Mouse (Mus musculus) layer of hippocampus, adult 9-10 months (tissue): ENCODE results near the gene Gcnt7.

Source experiments
- DNase-seq: peaks from one replicate; pipeline ENCODE4 v3.0.0; 2022; ENCODE audit warnings: low spot score

The Gcnt7 gene

DNA sequence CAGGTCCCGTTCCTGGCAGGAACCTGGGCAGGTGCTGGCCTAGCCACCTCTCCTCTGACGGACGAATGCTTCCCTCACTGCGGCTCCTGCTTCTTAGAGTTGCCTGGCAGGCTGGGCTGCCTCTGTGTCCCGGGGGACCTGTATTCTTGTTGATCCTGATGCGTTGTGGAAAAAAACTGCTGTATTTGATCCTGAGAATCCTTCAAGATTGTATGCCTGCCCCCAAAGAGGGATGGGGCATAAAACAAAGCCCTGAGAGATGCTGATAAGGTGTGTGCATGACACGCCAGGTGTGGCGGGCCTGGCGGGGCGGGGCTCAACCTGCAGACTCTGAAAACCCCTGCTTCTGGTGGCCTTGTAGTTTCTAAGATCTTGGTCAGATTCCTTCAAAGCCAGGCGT lies at the start of gene Gcnt7:
TSS of gene Gcnt7 (minus strand) at position 101 of the 400 bp plus-strand sequence.
- DNase-seq: no peak

DNA sequence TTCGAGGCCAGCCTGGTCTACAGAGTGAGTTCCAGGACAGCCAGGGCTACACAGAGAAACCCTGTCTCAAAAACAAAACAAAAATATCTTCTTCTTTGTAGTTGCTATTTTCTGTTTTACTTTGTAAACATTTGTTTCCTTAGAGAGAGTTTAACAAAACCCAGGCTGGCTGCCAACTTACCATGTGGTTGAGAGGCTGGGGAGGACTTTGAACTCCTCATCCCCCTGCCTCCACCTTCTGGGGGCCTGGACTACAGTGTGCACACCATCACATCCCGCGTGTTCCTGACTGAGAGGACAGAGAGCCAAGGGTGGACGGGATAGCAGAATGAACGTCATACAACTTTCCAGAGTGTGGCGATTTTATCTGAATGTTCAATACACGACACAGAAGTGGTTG lies 47.7 kb upstream of the Gcnt7 start:
- no peak for DNase-seq

DNA sequence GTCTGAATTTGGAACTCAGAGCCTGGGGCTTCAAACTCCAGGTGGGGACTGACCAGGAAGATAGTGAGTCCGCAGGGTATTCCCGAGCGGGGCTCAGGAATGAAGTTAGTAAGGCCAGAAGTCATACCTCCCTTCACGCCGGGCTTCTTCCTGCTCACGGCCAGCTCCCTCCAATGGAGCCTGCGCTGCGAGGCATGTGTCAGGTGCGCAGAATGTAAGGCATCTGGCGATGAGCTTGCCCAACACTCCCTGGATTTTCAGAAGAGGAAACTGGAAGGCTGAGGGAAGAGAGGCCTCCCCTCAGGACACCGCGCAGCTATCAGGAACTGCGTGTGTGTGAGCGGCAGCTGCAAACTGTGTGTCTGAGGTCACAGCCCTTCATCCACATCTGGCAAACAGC lies 43.8 kb upstream of the Gcnt7 start:
- DNase-seq: no peak

DNA sequence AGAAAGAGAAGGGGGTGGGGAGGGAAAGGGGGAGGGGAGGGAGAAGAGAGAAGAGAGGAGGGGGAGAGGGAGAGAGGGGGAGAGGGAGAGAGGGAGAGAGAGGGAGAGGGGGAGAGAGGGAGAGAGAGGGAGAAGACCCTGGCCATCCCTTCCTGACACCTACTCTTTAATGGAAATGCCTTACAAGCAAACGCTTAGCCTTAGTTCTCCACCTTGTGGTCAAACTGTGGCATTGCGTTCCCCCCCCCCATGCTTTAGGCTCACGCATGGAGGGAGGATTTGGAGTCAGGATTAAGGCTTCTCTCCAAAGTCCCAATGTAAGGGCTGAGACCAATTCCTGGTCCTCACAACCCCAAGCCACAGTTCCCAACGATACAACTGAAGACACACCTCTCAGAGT lies 42.9 kb upstream of the Gcnt7 start:
- DNase-seq: no peak

DNA sequence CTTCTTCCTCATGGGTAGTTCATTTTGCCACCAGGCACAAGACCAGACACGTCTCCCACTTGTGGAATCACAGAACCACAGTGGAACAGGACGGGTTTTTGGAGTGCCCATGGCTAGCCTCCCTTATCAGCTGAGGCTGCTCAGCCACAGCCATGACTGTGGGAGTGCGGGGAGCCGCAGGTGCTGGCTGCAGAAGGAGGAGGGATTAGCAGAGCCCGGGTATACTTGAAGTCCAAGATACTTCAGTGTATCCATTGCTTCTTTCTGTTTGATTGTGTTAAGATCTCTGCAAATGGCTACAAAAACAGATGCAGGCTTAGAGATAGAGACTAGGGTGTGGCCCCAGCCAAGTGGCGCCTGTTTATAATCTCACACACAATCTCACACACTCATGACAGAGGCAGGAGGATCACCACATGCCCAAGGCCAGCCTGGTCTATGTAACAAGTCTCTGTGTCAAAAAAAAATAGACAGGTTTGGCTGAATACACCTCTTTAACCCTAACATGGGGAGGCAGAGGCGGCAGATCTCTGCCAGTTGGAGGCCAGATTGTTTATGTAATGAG lies 42.4 kb upstream of the Gcnt7 start:
- no peak for DNase-seq

DNA sequence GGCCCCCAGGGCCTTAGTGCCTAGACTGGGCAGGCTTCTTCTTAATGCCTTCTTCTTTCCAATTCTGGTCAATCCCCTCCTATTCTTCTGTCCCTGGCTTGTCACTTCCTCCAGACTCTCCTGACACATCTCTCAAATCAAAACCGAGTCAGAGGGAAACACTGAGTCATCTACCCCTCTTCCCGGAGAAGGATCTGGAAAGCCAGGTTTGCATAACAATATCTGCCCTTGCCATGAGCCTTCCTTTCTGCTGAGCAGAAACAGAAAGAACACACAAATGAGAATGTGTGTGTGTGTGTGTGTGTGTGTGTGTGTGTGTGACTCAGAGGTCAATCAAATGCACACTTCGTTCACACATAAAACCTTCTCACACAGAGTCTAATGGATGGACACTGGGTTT lies 40.4 kb upstream of the Gcnt7 start:
- no peak for DNase-seq

DNA sequence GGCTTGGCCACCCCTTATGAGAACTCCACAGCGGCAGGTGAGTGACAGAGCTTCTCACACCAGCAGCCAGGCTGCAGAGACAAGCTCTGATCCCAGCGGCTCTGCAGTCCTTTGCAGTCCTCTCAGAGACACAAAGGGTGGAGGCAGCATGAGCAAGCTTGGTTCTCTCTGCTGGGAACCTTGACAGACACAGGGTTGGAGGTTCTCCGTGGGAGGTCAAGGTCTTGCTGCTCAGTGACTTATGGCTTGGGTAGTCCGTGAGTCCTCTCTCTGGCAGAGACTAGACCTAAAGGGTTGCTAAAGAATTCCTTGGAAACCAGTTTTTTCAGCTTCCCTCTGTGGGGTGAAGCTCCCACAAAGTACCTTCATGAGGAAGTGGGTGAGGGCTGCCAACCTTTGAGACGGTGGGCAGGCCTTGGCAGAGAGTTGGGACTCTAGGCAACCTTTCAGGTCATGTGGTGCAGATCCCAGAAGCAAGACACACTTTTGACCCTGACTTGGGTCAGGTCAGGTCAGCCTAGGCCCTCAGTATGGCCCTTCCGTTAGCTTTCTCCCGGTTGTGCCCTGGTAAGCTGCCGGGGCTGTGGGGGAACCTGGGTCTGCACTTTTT lies 38.4 kb upstream of the Gcnt7 start:
- DNase-seq: no peak

DNA sequence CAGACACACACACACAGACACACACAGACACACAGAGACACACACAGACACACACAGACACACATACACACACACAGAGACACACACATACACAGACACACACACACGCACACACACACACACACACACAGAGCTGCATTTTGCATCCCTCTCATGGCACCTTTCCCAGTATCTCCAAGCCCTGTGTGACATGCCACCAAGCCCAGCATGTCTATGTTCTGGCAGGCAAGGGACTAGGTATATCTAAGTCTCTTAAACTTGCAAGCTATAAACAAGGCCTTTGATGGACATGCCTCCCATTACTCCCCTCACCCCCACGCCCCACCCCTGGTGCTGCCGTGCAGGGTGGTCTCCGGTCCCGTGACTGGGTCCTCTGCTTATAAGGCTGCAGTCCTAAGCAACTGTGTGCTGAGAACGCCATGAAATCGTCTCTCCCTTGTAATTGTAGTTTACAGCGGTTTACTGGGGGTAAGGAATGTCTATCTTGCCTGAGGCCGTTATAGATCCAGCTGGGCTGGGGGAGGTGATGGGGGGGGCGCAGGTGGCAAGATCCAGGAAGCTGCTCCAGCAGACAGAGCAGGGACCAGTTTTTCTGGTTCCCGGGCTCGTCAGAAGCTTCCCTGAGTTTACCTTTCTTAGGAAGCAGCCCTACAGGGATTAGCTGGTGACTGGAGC lies 26.4 kb upstream of the Gcnt7 start:
- no peak for DNase-seq

DNA sequence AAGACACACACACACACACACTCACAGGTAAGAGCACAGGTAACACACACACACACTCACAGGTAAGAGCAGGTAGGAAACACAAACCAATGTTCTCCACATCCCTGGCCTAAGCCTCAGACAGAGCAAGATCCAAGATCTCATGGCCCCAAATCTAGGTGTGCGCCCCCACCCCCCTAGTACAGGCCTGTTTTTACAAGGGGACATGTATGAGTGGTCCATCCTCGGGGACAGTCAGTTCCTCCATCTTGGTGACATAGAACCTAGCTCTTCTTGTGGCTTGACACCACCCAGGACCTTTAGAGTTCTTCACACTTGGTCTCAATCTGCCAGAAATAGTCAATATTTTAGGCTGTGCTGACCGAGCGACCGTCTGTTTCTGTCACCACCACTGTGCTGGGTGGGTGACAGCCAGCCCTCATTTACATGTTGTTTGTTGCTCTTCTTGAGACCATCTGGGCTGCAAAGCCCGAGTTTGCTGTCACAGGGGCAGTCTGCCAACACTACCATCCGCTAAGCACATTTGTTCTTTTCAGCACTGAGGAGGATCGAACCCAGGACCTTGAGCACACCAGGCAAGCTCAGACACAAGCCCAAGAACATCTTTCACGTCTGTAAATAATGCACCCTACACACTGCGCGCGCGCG lies 25.5 kb upstream of the Gcnt7 start:
- DNase-seq: no peak

DNA sequence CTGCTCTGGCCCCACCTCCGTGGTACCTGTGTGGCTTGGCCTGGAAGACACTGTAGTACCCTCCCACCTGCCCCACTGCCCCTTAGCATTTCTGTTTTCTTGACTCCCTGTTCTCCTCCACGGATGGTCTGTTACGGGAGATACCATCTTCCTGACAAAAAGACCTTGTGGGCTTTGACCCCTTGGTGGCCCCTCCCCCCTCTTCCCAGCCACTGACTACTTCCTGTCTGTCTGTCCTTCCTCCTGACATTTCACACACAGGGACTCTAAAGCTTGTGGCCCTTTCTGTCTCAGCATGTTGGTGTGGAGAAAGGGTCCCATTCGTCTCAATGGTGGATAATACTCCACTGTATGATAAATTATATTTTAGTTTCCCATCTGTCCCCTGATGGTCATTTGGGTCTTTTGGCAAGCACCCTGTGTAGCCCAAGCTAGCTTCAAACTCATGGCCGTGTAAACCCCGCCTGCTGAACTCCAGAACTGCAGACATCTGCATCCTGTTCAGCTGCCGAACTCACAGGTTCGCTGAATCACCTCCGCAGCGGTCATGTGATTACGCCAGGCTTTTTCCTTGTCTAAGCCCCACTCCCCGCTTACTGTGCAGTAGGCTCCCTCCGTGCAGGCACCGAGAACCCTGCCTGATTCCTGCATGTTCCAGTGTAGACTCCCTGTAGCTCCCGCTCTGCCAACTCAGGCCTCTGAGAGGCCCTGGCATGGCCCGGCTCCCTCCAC lies 23.4 kb upstream of the Gcnt7 start:
- no peak for DNase-seq

DNA sequence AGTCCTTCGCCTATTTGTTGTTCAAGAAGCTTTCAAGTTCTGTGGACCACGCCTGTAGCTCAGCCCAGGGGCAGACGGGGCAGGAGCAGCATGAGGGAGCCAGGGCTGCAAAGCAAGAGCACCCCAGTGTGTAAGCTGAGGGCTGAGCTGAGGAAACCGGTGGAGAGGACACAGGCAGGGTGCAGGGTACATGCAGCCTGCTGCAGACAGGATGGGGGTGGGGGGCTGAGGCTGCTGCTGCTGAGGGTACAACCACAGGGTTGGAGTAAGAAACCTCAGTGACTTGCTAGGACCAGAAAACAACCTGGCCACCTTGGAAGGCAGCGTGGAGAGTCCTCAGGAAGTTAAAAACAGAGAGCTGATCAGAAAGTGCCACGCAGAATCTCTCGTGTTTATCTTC lies 21.9 kb upstream of the Gcnt7 start:
- no peak for DNase-seq

DNA sequence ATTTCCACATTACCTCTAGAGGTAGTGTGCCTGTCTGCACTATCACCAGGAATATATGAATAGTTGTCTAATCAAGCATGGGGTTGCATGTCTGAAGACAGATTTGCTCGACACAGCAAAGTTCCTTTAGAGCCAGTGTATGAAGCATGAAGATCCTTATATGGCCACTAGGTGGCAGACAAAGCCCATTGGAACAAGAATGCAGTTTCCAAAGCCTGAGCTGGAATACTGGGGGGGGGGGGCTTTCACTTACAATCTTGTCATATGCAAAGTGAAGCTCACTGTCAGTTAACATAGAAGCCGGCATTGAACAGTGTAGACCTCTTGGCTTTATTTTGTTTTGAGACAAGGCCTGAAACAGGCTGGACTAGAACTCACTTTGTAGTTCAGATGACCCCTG lies 19.5 kb upstream of the Gcnt7 start:
- DNase-seq: peak; percentile 38

DNA sequence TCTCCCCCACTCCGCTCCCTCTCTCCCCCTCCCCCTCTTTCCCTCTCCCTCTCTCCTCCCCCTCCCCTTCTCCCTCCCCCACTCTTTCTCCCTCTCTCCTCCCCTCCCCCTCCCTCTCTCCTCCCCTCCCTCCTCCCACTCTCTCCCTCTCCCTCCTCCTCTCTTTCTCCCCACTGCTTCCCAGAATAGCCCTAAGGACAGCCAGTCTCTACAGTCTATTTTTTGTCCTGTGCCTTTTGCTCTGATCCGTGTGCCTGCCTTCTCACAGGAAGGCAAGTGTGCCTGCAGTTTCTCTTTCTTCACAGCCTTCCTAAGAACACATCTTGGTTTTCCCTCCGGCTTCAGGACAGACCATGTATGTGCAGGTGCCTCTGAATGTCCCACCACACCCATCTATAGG lies 19.0 kb upstream of the Gcnt7 start:
- DNase-seq: no peak

DNA sequence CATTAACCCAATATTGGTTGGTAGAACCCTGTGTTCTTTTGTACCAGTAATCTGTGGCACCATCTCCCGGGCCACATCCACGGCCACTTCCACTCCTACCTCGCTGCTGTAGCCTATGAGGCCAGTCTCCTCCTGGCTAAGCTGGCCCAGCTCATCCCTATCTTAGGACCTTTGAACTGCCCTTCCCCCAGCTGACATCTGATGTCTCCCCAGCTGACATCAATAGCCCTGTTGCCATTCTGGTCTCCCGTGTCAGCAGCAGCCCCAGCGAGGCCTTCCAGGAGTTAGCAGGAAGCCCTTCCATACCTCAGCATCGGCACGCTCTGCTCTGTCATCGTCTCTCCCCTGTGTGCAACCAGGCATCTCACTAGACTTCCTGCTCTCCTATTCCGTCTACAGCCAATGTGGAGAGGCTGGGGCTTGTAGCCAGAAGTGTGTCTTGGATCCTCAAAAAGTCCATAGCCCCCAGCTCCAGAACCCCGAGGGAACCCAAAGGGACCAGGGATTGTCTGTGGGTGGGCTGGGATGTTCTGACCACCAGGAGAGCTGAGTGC lies 18.4 kb upstream of the Gcnt7 start:
- no peak for DNase-seq

DNA sequence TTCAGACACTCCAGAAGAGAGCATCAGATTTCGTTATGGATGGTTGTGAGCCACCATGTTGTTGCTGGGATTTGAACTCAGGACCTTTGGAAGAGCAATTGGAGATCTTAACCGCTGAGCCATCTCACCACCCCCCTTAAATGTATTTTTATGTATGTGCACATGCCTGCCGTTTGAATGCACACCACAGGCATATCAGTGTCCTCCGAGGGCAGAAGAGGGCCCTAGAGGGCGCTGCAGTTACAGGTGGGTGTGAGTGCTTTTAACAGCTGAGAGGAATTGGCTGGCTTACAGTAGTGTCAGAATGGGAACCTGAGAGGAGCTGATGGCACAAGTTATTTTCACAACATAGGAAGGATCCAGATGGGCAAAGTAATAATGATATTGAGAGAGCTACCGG lies 16.6 kb upstream of the Gcnt7 start:
- DNase-seq: no peak

DNA sequence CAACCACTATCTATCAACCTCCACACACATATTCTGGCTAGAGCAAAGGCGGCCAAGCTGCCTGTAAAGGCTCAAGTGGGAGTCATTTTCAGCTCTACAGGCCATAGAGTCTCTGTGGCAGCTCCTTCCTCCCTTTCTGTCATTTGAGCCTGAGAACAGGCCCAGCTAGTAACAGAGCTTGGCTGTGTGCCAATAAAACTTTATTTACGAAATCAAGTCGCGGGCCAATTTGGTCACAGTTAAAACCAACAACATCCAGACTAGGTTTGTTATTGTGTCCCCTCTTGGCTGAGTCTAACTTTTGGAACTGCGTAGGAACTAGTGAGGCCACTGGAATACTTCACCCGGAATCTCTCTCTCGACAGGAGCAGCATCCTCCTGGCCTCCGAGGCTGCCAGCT lies 15.2 kb upstream of the Gcnt7 start:
- no peak for DNase-seq

DNA sequence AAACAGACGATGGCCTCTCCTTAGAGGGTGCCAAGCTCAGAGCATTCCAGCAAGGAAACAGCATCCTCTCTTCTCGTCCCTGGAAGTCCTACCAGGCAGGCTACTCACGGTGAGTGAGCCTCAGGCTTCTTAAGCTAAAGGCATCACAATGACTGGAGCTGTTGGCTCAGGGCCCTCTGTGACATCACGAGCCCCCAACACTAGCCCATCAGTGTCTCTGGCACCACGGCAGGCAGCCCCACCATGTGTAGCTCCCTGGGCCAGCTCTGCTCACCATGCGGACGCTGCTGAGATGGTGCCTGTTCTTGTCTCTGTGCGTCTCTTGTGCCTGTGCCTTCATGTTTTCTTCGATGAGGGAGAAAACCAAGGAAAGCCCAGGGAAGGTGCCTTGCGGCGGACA lies 13.9 kb upstream of the Gcnt7 start, which contains the start of gene Fam209:
TSS of gene Fam209 (plus strand) at position 203 of the 400 bp plus-strand sequence.
- no peak for DNase-seq

DNA sequence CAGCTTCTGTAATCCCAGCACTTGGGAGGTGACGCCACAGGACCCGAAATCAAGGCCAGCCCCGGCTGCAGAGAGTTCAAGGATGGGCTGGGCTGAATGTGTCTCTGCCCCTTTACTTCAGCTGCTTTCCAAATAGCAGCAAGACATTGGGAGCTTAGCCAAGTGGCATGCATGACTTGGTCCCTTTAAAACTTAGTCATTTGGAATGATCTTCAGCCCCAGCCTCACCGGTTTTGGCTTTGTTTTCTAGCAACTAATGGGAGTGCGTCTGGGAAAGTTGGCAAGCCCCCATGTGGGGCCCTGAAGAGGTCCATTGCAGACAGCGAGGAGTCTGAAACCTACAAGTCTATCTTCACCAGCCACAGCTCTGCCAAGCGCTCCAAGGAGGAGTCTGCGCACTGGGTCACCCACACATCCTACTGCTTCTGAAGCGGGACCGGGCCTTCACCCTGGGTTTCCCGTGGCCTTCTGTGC lies 10.0 kb upstream of the Gcnt7 start:
- DNase-seq: no peak

DNA sequence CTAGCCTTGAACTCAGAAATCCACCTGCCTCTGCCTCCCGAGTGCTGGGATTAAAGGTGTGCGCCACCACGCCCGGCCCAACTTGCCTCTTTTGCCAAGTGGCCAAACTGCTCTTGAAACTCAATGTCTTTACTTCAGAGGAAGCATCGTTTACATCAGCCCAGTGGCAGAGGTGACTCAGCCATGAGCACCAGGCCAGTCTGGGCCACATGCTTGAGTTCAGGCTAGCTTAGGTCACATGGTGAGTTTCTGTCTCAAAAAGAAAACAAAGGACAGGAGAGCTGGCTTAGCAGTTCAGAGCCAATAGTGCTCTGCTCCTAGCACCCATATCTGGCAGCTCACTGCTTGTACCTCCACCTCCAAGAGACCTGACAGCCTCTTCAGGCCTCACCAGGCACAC lies 8.8 kb upstream of the Gcnt7 start:
- DNase-seq: no peak

DNA sequence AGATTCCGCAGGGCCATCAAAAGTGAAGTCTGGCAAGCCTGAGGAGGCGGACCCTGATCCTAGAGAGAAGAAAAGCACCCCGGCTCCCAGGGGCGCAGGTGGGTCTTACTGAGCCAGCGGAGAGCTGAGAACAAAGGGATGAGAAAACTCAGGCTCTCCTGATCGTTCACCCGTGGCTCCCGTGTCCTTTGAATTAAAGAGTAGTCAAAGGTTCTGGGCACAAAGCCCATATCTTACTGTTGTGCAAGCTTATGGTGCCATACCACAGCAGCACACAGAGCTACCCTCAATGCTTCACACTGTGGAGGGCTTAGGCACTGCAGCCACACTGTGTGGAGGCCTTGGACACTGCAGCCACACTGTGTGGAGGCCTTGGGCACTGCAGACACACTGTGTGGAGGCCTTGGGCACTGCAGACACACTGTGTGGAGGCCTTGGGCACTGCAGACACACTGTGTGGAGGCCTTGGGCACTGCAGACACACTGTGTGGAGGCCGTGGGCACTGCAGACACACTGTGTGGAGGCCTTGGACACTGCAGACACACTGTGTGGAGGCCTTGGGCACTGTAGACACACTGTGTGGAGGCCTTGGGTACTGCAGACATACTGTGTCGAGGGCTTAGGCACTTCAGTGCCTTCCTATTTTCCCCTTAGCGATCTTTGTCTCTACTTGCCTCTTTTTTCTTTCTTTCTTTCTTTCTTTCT lies 8.2 kb upstream of the Gcnt7 start:
- no peak for DNase-seq

DNA sequence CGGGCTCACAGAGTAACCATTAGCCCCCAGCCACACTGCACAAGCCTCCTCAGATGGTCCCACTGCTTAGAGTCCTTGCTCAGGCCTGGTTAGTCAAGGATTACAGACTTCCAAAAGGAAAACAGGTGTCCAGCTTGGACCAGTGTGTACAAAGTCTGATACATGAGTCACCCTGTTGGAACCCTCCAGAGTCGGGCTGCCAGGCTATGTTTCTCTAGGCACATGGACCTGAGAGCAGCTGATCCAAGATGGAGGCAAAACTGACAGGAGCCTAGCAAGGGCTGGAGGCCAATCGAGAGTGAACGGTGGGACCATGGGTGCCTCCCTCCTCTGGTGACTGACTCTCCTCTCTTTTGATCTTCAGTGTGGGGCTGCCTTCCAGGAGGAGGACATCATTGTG lies 4.4 kb upstream of the Gcnt7 start:
- no peak for DNase-seq

DNA sequence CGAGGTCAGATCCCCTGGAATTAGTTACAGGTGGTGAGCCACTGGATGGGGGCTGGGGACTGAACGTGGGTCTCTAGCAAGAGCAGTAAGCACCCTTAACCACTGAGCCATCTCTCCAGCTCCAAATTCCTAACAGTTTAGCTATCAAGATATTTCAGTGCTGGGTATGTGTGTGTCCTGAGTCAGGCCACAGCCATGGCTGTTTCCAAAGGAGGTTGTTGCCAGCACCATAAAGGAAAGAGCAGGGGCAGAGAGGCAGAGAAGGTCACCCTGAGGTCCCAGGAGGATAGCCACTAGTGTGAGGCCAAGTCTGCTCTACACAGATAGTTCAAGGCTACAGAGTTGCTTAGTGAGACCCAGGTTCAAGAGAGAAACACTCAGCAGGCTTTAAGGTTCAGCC lies 2.3 kb upstream of the Gcnt7 start:
- DNase-seq: no peak
